Mouse (Mus musculus): ENCODE results near the gene Brd3os. TPM values are rescaled to one million over a fixed set of nuclear protein-coding genes. Genes with fewer than 3 reads are reported as not detected.

The Brd3os gene
- polyA plus RNA-seq, 1 experiment from 2014 or later, result 7.1 TPM

- Histone ChIP-seq H3K4me2 (peak overlapping the region; percentile 98), H3K4me1 (peaks cover 46% of the 10 kb centered on the region), H3K9me3 (no peaks in the 10 kb centered on the region), H3K36me3 (no peaks in the 10 kb centered on the region), H3K9ac (peak overlapping the region; percentile 80), H3K4me3 (replicated peaks) (peak overlapping the region; percentile 91), H3K27me3 (replicated peaks) (no peaks in the 10 kb centered on the region), H3K27ac (peak overlapping the region; percentile 81)
- no peak for ATAC-seq (ENCODE audit: insufficient read depth, low FRiP score, low read depth)
- WGBS, result under 1% methylated on average over 60 of the region's 60 CpGs
Observed at GRCm38 (mm10) chr2:27425751-27426405, 16.2 kb upstream of the Brd3os start.

GRCm38 (mm10) chr2:27426406-27426854, 15.7 kb upstream of the Brd3os start:
- no peaks in the 10 kb centered on the region for H3K27me3 ChIP-seq (replicated peaks)
- ATAC-seq (ENCODE audit: insufficient read depth, low FRiP score, low read depth), result peak; percentile 16
- no peaks in the 10 kb centered on the region for H3K9me3 ChIP-seq
- H3K27ac ChIP-seq, result peak overlapping the region; percentile 81
- no peaks in the 10 kb centered on the region for H3K36me3 ChIP-seq
- peaks cover 42% of the 10 kb centered on the region for H3K4me1 ChIP-seq
- peak overlapping the region; percentile 80 for H3K9ac ChIP-seq
- H3K4me2 ChIP-seq, result peak overlapping the region; percentile 98
- peak overlapping the region; percentile 91 for H3K4me3 ChIP-seq (replicated peaks)
- WGBS, result under 1% methylated on average over 64 of the region's 64 CpGs

- WGBS, result 1% methylated on average over 56 of the region's 58 CpGs
- peak within 1 kb of the TSS; percentile 80 for H3K9ac ChIP-seq
- H3K27me3 ChIP-seq (replicated peaks), result no peaks in the 10 kb centered on the region
- peak within 1 kb of the TSS; percentile 98 for H3K4me2 ChIP-seq
- H3K27ac ChIP-seq, result peak within 1 kb of the TSS; percentile 81
- no peaks in the 10 kb centered on the region for H3K9me3 ChIP-seq
- no peaks in the 10 kb centered on the region for H3K36me3 ChIP-seq
- H3K4me1 ChIP-seq, result peaks cover 38% of the 10 kb centered on the region
- ATAC-seq (ENCODE audit: insufficient read depth, low FRiP score, low read depth), result peak; percentile 94
- H3K4me3 ChIP-seq (replicated peaks), result peak within 1 kb of the TSS; percentile 91
Observed at GRCm38 (mm10) chr2:27426855-27427457, 15.2 kb upstream of the Brd3os start, which contains the start of gene Vav2. TSS of gene Vav2 (minus strand) at chr2:27427033.

- H3K4me2 ChIP-seq, result peak overlapping the region; percentile 98; the same call in 1 of the 2 replicates
- H3K27ac ChIP-seq, result no peak overlapping the region
- no peaks in the 10 kb centered on the region for H3K27me3 ChIP-seq (replicated peaks)
- 0% methylated on average over 4 of the region's 4 CpGs for WGBS
- no peak for ATAC-seq (ENCODE audit: insufficient read depth, low FRiP score, low read depth)
- H3K9me3 ChIP-seq, result no peaks in the 10 kb centered on the region
- no peaks in the 10 kb centered on the region for H3K36me3 ChIP-seq
- no peak overlapping the region for H3K9ac ChIP-seq
- peaks cover 35% of the 10 kb centered on the region for H3K4me1 ChIP-seq
- H3K4me3 ChIP-seq (replicated peaks), result no peak overlapping the region
Observed at GRCm38 (mm10) chr2:27428071-27428470, 14.1 kb upstream of the Brd3os start.

- no peak overlapping the region for H3K4me2 ChIP-seq
- no peaks in the 10 kb centered on the region for H3K9me3 ChIP-seq
- H3K27ac ChIP-seq, result no peak overlapping the region
- H3K4me1 ChIP-seq, result peaks cover 15% of the 10 kb centered on the region
- no peak overlapping the region for H3K9ac ChIP-seq
- WGBS, result 83% methylated on average over 7 of the region's 7 CpGs
- H3K36me3 ChIP-seq, result no peaks in the 10 kb centered on the region
- H3K4me3 ChIP-seq (replicated peaks), result no peak overlapping the region
- no peak for ATAC-seq (ENCODE audit: insufficient read depth, low FRiP score, low read depth)
- no peaks in the 10 kb centered on the region for H3K27me3 ChIP-seq (replicated peaks)
Observed at GRCm38 (mm10) chr2:27430621-27431020, 11.5 kb upstream of the Brd3os start.

- Histone ChIP-seq H3K4me1 (peaks cover 5% of the 10 kb centered on the region), H3K27ac (no peak overlapping the region), H3K9me3 (no peaks in the 10 kb centered on the region), H3K9ac (no peak overlapping the region), H3K4me2 (no peak overlapping the region), H3K27me3 (replicated peaks) (no peaks in the 10 kb centered on the region), H3K36me3 (no peaks in the 10 kb centered on the region), H3K4me3 (replicated peaks) (no peak overlapping the region)
- no peak for ATAC-seq (ENCODE audit: insufficient read depth, low FRiP score, low read depth)
- 57% methylated on average over 2 of the region's 2 CpGs for WGBS
Observed at GRCm38 (mm10) chr2:27432599-27432998, 9.5 kb upstream of the Brd3os start.

GRCm38 (mm10) chr2:27437876-27438275, 4.2 kb upstream of the Brd3os start:
- Histone ChIP-seq H3K4me3 (replicated peaks) (no peak overlapping the region), H3K9ac (no peak overlapping the region), H3K4me1 (peaks cover 9% of the 10 kb centered on the region), H3K9me3 (no peaks in the 10 kb centered on the region), H3K36me3 (no peaks in the 10 kb centered on the region), H3K27ac (no peak overlapping the region), H3K4me2 (no peak overlapping the region), H3K27me3 (replicated peaks) (no peaks in the 10 kb centered on the region)
- 58% methylated on average over 1 of the region's 1 CpGs for WGBS
- ATAC-seq (ENCODE audit: insufficient read depth, low FRiP score, low read depth), result no peak

- no peak overlapping the region for H3K27ac ChIP-seq
- ATAC-seq (ENCODE audit: insufficient read depth, low FRiP score, low read depth), result no peak
- WGBS, result 11% methylated on average over 11 of the region's 11 CpGs
- no peaks in the 10 kb centered on the region for H3K27me3 ChIP-seq (replicated peaks)
- H3K4me2 ChIP-seq, result no peak overlapping the region
- no peak overlapping the region for H3K4me3 ChIP-seq (replicated peaks)
- H3K9ac ChIP-seq, result no peak overlapping the region
- peaks cover 13% of the 10 kb centered on the region for H3K4me1 ChIP-seq
- no peaks in the 10 kb centered on the region for H3K9me3 ChIP-seq
- H3K36me3 ChIP-seq, result no peaks in the 10 kb centered on the region
Observed at GRCm38 (mm10) chr2:27438281-27438680, 3.8 kb upstream of the Brd3os start.

GRCm38 (mm10) chr2:27442708-27443449, 755 bp downstream of the Brd3os start:
- peaks cover 13% of the 10 kb centered on the region for H3K4me1 ChIP-seq
- peaks cover 28% of the 10 kb centered on the region for H3K36me3 ChIP-seq
- H3K27ac ChIP-seq, result peak overlapping the region; percentile 6
- peak overlapping the region; percentile 66 for H3K4me2 ChIP-seq
- WGBS, result 33% methylated on average over 20 of the region's 20 CpGs
- H3K27me3 ChIP-seq (replicated peaks), result no peaks in the 10 kb centered on the region
- ATAC-seq (ENCODE audit: insufficient read depth, low FRiP score, low read depth), result peak; percentile 33
- H3K4me3 ChIP-seq (replicated peaks), result peak overlapping the region; percentile 56
- peak overlapping the region; percentile 3; the same call in 1 of the 2 replicates for H3K9ac ChIP-seq
- no peaks in the 10 kb centered on the region for H3K9me3 ChIP-seq

GRCm38 (mm10) chr2:27443450-27443708, 1.3 kb downstream of the Brd3os start:
- Histone ChIP-seq H3K4me1 (peaks cover 11% of the 10 kb centered on the region; the same call in 1 of the 2 replicates), H3K27me3 (replicated peaks) (no peaks in the 10 kb centered on the region), H3K36me3 (peaks cover 33% of the 10 kb centered on the region), H3K4me3 (replicated peaks) (peak overlapping the region; percentile 56; the same call in 1 of the 2 replicates), H3K27ac (no peak overlapping the region), H3K9me3 (no peaks in the 10 kb centered on the region), H3K9ac (no peak overlapping the region), H3K4me2 (peak overlapping the region; percentile 66; the same call in 1 of the 2 replicates)
- WGBS, result 76% methylated on average over 5 of the region's 5 CpGs
- no peak for ATAC-seq (ENCODE audit: insufficient read depth, low FRiP score, low read depth)

- no peak for ATAC-seq (ENCODE audit: insufficient read depth, low FRiP score, low read depth)
- no peaks in the 10 kb centered on the region for H3K27me3 ChIP-seq (replicated peaks)
- H3K9ac ChIP-seq, result no peak overlapping the region
- no peaks in the 10 kb centered on the region for H3K9me3 ChIP-seq
- H3K4me2 ChIP-seq, result no peak overlapping the region
- no peak overlapping the region for H3K27ac ChIP-seq
- peaks cover 11% of the 10 kb centered on the region; the same call in 1 of the 2 replicates for H3K4me1 ChIP-seq
- 85% methylated on average over 3 of the region's 3 CpGs for WGBS
- peaks cover 56% of the 10 kb centered on the region for H3K36me3 ChIP-seq
- H3K4me3 ChIP-seq (replicated peaks), result no peak overlapping the region
Observed at GRCm38 (mm10) chr2:27445910-27446309, 3.8 kb downstream of the Brd3os start.

- Histone ChIP-seq H3K4me2 (no peak overlapping the region), H3K9ac (no peak overlapping the region), H3K4me1 (peaks cover 9% of the 10 kb centered on the region; the same call in 1 of the 2 replicates), H3K27ac (no peak overlapping the region), H3K36me3 (peaks cover 65% of the 10 kb centered on the region), H3K27me3 (replicated peaks) (no peaks in the 10 kb centered on the region), H3K4me3 (replicated peaks) (no peak overlapping the region), H3K9me3 (no peaks in the 10 kb centered on the region)
- WGBS, result 90% methylated on average over 8 of the region's 8 CpGs
- ATAC-seq (ENCODE audit: insufficient read depth, low FRiP score, low read depth), result no peak
Observed at GRCm38 (mm10) chr2:27446812-27447211, 4.7 kb downstream of the Brd3os start.
